Mouse (Mus musculus) intestine, postnatal 0 days (tissue): Measurements from ENCODE around the gene Pnpla8. TPM values are rescaled to one million over a fixed set of nuclear protein-coding genes. Genes with fewer than 3 reads are reported as not detected.
A peak's percentile ranks its signal among the peaks of the same experiment; 100 is the strongest.

ENCODE experiments used
- ATAC-seq: fragments of 200-750 bp; cut with Nextera tagmentation; 2 replicates; pipeline ENCODE4 v1.8.0; 2017; ENCODE audit warnings: mild to moderate bottlenecking, moderate TSS enrichment, moderate library complexity
- H3K27ac ChIP-seq: fragments of 300-500 bp; sonication (generic); 2 replicates; pipeline ENCODE4 v1.5.1; 2014; ENCODE audit warnings: mild to moderate bottlenecking, low read depth, low read length, moderate library complexity
- H3K27me3 ChIP-seq: fragments of 300-500 bp; sonication (generic); replicated peaks from 2 replicates; pipeline ENCODE4 v1.6.1; 2014; ENCODE audit warnings: low read length, mixed read lengths; ENCODE audit not compliant: control insufficient read depth, insufficient read depth
- H3K36me3 ChIP-seq: fragments of 300-500 bp; sonication (generic); 2 replicates; pipeline ENCODE4 v1.6.1; 2014; ENCODE audit warnings: mild to moderate bottlenecking, moderate library complexity; ENCODE audit not compliant: control insufficient read depth, insufficient read depth
- H3K4me1 ChIP-seq: fragments of 300-500 bp; sonication (generic); replicated peaks from 2 replicates; pipeline ENCODE4 v1.6.1; 2014; ENCODE audit warnings: antibody characterized with exemption, low read length, mixed read lengths; ENCODE audit not compliant: control insufficient read depth, insufficient read depth
- H3K4me2 ChIP-seq: fragments of 300-500 bp; sonication (generic); replicated peaks from 2 replicates; pipeline ENCODE4 v1.6.1; 2014; ENCODE audit warnings: low read depth, mild to moderate bottlenecking, moderate library complexity
- H3K4me3 ChIP-seq: fragments of 300-500 bp; sonication (generic); 2 replicates; pipeline ENCODE4 v1.5.1; 2014; ENCODE audit warnings: low read depth, low read length
- H3K9ac ChIP-seq: fragments of 300-500 bp; sonication (generic); 2 replicates; pipeline ENCODE4 v1.6.1; 2014; ENCODE audit warnings: mild to moderate bottlenecking, low read depth, low read length
- H3K9me3 ChIP-seq: fragments of 300-500 bp; sonication (generic); 2 replicates; pipeline ENCODE4 v1.6.1; 2016; ENCODE audit warnings: mixed run types; ENCODE audit not compliant: control insufficient read depth
- CTCF ChIP-seq: sonication (generic); IDR thresholded peaks from 2 replicates; pipeline ENCODE4 v1.5.1; 2016; ENCODE audit warnings: low read depth, mild to moderate bottlenecking, control low read depth, antibody characterized with exemption, moderate library complexity
- WGBS: fragments of 180-500 bp; shearing (Covaris S2); extraction: QIAGEN DNeasy Blood & Tissue Kit; methylation state at CpG from one replicate; pipeline ENCODE4 v1.1.7; 2014; 5-methylcytosine and 5-hydroxymethylcytosine counted together
- polyA plus RNA-seq: library from polyadenylated mRNA; unstranded; fragments of >200 nt; fragmentation: Nextera tagmentation; extraction: Ambion mirVana; gene quantifications from 2 replicates; pipeline ENCODE4 v1.2.1, GENCODE M21; 2015

The Pnpla8 gene
- polyA plus RNA-seq, 1 experiment from 2014 or later = 55.2 TPM

DNA sequence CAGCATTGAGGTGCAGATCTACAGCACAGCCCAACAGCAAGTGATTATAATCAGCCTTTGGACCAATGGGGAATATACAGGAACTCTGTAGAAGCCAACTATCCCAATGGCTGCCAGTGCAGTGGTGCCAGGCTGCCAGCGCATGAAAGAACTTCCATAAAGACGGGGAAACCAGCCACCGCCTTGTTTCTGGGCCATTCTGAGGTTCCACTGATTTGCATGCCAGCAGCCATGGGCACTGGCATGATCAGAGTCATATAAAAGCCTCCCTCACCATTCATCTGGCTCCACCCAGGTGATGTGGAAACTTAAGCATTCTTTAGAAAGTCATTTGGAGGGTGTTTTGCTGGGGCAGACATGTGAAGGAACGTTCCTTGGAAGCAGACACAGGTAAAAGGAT is 21.2 kb downstream of the Pnpla8 start:
- Histone ChIP-seq H3K27ac (no peak overlapping the region), H3K4me3 (no peak overlapping the region), H3K4me2 (no peak overlapping the region), H3K36me3 (no peaks in the 10 kb centered on the region), H3K27me3 (no peaks in the 10 kb centered on the region), H3K9me3 (no peaks in the 10 kb centered on the region), H3K9ac (no peak overlapping the region), H3K4me1 (no peaks in the 10 kb centered on the region)
- ATAC-seq = no peak
- 84% methylated on average over 4 of the region's 4 CpGs for WGBS
- TF ChIP-seq CTCF = no peak

DNA sequence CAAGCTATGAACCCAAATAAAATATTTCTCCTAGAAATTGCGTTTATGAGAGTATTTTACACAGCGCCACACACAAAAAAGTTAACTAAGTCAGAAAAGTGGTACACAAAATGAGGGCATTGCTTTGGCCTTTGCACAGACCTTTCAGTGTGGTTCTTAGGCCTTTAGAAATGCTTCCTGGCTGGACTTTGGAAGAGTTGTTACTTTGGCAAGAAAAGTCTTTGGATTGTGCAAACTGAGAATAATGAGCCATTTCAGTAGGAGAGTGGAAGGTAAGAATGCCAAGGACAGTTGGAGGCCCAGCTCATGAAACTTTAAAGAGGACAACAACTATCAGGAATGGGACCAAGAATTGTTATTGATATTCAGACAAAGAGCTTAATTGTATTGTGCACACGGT is 24.6 kb downstream of the Pnpla8 start:
- 87% methylated on average over 3 of the region's 3 CpGs for WGBS
- H3K4me2 ChIP-seq = no peak overlapping the region

DNA sequence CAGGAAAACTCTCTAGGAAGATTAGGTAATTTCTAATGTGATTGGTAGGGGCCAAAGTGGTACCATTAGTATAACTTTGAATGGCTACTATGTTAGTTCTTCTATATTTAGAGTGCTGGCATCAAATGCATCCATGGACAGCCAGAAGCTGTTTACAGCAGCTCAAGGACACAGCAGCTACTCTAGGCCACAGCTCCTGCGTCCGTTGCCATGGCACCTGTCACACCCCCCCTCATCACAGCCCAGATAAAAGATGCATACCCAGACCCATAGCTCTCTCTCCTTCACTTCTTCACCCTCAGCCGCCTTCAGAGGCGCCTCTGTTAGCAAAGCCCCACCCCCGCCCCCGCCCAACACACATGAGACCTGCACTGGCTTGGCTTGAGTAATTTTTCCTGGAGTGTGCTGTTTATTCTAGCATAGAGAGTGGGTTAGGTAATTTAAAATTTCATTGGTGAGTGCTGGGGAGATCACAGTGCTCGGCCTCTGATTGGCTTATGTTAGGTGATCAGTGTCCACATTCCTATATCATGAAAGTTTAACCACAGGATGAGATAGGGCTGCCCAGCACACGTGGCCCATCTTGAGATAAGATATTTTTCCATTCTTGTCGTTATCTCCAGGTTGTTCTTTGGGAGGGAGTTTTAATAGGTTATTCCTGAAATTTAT is 27.3 kb downstream of the Pnpla8 start:
- H3K4me3 ChIP-seq = no peak overlapping the region
- no peaks in the 10 kb centered on the region for H3K36me3 ChIP-seq
- H3K27me3 ChIP-seq = no peaks in the 10 kb centered on the region
- no peak overlapping the region for H3K9ac ChIP-seq
- H3K9me3 ChIP-seq = no peaks in the 10 kb centered on the region
- no peaks in the 10 kb centered on the region for H3K4me1 ChIP-seq
- no peak overlapping the region for H3K27ac ChIP-seq
- 50% methylated on average over 9 of the region's 9 CpGs for WGBS
- ATAC-seq = peak; percentile 85
- no peak overlapping the region for H3K4me2 ChIP-seq
- no peak for TF ChIP-seq CTCF

More for the DNA sequence above, 24.6 kb downstream of the Pnpla8 start:
- no peaks in the 10 kb centered on the region for H3K9me3 ChIP-seq
- no peak overlapping the region for H3K27ac ChIP-seq
- H3K9ac ChIP-seq = no peak overlapping the region
- H3K4me1 ChIP-seq = no peaks in the 10 kb centered on the region
- H3K4me3 ChIP-seq = no peak overlapping the region
- H3K27me3 ChIP-seq = no peaks in the 10 kb centered on the region
- H3K36me3 ChIP-seq = no peaks in the 10 kb centered on the region
- no peak for ATAC-seq
- no peak for TF ChIP-seq CTCF

DNA sequence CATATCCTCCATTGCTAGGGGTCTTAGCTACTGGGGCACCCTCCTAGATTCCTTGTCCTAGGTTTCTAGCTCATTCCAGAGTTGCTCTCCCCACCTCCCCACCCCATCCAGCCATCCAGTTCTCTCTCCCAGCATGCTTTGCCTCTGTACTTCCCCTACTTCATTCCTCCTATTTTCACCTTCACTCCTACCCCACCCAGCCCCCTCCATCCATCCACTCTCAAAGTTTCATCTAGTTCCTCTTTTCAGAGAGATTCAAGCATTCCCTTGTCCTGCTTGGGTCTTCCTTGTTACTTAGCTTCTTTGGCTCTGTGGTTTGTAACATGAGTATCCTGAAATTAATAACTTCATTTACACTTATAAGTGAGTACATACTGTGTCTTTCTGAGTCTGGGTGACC is 41.4 kb downstream of the Pnpla8 start:
- Histone ChIP-seq H3K36me3 (no peaks in the 10 kb centered on the region), H3K9me3 (no peaks in the 10 kb centered on the region), H3K9ac (no peak overlapping the region), H3K4me1 (no peaks in the 10 kb centered on the region), H3K27ac (no peak overlapping the region), H3K4me3 (no peak overlapping the region), H3K27me3 (no peaks in the 10 kb centered on the region), H3K4me2 (no peak overlapping the region)
- TF ChIP-seq CTCF = no peak
- ATAC-seq = no peak

DNA sequence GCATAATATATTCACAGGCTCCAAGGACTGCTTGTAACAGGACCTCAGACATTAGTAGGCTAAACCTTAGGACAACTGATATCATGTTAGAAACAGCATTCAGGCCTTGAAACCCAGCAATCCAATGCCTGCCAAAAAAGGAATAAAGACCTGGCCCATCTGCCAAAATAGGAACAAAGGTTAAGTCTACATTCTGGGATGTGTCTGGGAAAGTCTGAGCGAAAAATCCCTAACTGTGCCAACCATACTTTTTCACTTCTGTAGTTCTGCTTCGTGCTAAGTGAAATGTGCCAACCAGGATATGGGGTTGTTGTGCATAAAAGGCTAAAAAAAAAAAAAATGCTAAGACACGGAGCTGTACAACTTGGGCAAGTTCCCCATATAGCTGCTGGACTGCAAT is 44.5 kb downstream of the Pnpla8 start:
- no peaks in the 10 kb centered on the region for H3K4me1 ChIP-seq
- H3K4me3 ChIP-seq = no peak overlapping the region
- no peaks in the 10 kb centered on the region for H3K9me3 ChIP-seq
- H3K9ac ChIP-seq = no peak overlapping the region
- no peak overlapping the region for H3K27ac ChIP-seq
- H3K36me3 ChIP-seq = no peaks in the 10 kb centered on the region
- no peaks in the 10 kb centered on the region for H3K27me3 ChIP-seq
- TF ChIP-seq CTCF = no peak
- 87% methylated on average over 3 of the region's 3 CpGs for WGBS
- H3K4me2 ChIP-seq = no peak overlapping the region
- ATAC-seq = no peak

DNA sequence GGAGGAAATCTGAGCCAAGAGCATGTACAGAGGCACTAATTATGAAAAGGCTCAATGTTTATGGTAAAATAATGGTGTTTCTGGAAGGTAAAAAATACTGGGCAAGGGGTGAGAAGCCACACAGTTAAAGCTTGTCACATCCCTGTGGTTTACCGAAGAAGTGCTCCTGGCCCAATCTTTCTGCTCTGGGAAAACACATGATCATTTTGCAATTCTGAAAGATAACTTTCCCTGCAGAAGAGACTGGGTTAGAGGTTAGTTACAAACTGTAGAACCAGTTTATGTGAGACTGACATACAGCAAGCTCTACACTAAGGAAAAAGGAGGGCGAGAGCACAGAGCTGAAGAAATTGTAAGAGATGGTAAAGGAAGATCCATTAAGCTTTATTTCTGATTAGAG is 46.0 kb downstream of the Pnpla8 start:
- no peak for TF ChIP-seq CTCF
- no peak for ATAC-seq
- 81% methylated on average over 2 of the region's 2 CpGs for WGBS
- Histone ChIP-seq H3K4me2 (no peak overlapping the region), H3K36me3 (no peaks in the 10 kb centered on the region), H3K4me3 (no peak overlapping the region), H3K9ac (no peak overlapping the region), H3K27me3 (no peaks in the 10 kb centered on the region), H3K27ac (no peak overlapping the region), H3K4me1 (no peaks in the 10 kb centered on the region), H3K9me3 (no peaks in the 10 kb centered on the region)
